Mouse (Mus musculus): Measurements from ENCODE around the gene Spi1. TPM values are rescaled to one million over a fixed set of nuclear protein-coding genes. Genes with fewer than 3 reads are reported as not detected.
"Not testable (repeated sequence)": the region's sequence is repeated elsewhere in the genome, so short reads cannot be mapped to it uniquely, and the experiment has no call there.

Gene Spi1
- total RNA-seq (2021) = 1 to 10 TPM; 7.8 to 7.9 TPM
- long read RNA-seq, experiment 1, transcript Spi1-201 (5 exons, 2,034 nt) = major isoform, 7 of 10 reads
- long read RNA-seq, experiment 1, partial matches to known transcripts = 1 of 10 reads
- long read RNA-seq, experiment 1, other reads (novel, unspliced or antisense) = 2 of 10 reads
- long read RNA-seq, experiment 2, transcript Spi1-201 (5 exons, 2,034 nt) = major isoform, 11 of 12 reads
- long read RNA-seq, experiment 2, partial matches to known transcripts = 0 of 12 reads
- long read RNA-seq, experiment 2, other reads (novel, unspliced or antisense) = 1 of 12 reads

GRCm38 (mm10) chr2:91081775-91082695, at the start of gene Spi1:
Gene Spi1, plus strand, starts transcription at chr2:91082390.
- no peak for DNase-seq (ENCODE audit: low spot score in 2 of 2)

DNA sequence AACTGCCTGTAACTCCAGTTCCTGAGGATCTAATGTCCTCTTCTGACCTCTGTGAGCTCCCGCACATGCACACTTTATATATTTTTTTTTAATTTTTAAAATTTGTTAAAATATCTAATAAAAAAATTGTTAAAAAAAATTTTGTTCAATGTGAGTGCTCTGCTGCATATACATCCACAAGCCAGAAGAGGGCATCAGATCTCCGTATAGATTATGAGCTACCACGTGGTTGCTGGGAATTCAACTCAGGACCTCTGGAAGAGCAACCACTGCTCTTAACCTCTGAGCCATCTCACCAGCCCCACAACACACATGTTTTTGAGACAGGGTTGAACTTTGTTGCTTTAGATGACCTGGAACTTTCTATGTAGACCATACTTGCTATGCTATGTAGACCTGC, 49.2 kb upstream of the Spi1 start:
- DNase-seq (ENCODE audit: low spot score in 2 of 2) = no peak

GRCm38 (mm10) chr2:91035385-91035784, 46.8 kb upstream of the Spi1 start, which contains the start of gene Rapsn:
Gene Rapsn, plus strand, starts transcription at chr2:91035620.
- DNase-seq (ENCODE audit: low spot score in 2 of 2) = peak; percentile 12 to 15

- no peak for DNase-seq (ENCODE audit: low spot score in 2 of 2)
Observed at GRCm38 (mm10) chr2:91041786-91042185, 40.4 kb upstream of the Spi1 start.

DNA sequence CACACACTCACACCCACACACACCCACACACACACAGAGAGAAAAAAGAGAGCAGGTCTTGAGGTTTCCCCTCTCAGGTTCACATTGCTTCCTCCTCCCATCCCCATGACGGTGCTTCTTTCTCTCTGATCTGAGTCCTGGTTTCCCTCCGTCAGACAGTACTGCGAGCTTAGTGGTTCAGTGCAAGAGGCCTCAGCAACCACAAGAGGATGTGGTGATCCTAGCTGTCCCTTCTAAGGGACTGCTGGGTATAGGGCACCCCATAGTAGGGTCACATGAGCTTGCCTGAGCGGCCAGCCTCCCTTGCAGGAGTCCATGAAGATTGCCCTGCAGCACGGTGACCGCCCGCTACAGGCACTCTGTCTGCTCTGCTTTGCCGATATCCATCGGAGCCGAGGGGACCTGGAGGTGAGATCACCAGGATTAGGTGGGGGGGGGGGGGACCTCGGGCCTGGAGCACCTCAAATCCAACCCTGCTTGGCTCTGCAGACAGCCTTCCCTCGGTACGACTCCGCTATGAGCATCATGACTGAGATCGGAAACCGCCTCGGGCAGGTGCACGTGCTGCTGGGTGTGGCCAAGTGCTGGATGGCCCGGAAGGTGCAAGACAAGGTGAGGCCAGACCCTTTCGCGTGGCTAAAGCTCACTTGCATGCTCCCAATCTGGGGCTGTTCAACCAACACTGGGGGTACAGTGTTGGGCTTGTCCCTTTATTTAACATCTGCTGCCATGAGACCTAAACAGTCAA, 39.4 kb upstream of the Spi1 start:
- no peak for DNase-seq (ENCODE audit: low spot score in 2 of 2)

- no peak for DNase-seq (ENCODE audit: low spot score in 2 of 2)
Observed at GRCm38 (mm10) chr2:91044727-91045126, 37.5 kb upstream of the Spi1 start.

DNA sequence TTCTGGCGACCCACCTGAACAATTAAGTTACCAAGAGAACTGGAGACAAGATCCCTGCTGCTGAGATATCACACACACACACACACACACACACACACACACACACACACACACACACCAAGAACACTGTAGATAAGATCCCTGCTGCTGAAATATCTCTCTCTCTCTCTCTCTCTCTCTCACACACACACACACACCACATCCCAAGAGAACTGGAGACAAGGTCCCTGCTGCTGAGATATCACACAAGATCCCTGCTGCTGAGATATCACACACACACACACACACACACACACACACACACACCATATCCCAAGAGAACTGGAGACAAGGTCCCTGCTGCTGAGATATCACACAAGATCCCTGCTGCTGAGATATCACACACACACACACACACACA, 36.4 kb upstream of the Spi1 start:
- not testable (repeated sequence) for DNase-seq (ENCODE audit: low spot score in 2 of 2)

DNA sequence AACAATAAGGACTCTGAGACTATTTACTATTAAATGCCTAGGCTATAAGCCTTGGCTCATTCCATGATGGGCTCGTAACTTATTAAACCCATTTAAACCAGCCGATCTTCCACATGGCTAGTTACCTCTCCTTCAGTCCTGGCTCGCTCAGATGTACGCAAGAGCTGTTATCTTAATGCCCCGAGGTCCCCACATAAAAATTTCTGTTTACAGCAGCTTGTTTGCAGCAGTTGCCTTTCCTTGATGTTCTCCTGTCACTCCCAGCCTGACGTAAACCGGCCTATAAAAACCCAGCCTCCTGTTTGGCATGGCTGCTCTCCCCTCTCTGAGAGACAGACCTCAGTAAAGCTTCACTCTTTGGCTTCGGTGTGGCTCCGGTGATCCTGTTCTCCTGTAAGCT, 34.8 kb upstream of the Spi1 start:
- no peak for DNase-seq (ENCODE audit: low spot score in 2 of 2)

DNA sequence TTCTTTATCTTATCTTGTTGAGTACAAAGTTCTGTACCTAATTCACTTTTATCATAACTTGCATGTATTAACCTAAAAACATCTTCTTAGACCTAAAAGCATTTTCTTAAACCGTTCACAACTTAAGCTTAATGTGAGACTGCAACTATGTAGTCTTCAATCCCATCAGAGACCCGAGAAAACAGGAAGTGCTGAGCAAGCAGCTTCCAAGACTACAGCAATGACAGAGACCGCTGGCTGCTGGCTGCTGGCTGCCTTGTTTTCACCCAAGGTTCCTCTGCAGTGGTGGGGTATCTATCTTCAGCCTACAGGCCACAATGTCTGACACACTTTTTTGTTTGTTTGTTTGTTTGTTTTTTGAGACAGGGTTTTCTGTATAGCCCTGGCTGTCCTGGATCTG, 30.3 kb upstream of the Spi1 start:
- no peak for DNase-seq (ENCODE audit: low spot score in 2 of 2)

- no peak for DNase-seq (ENCODE audit: low spot score in 2 of 2)
Observed at GRCm38 (mm10) chr2:91052752-91053151, 29.4 kb upstream of the Spi1 start.

GRCm38 (mm10) chr2:91053181-91053933, 28.8 kb upstream of the Spi1 start:
- DNase-seq (ENCODE audit: low spot score in 2 of 2) = no peak

GRCm38 (mm10) chr2:91053934-91054382, 28.2 kb upstream of the Spi1 start, which contains the start of gene Psmc3:
Gene Psmc3, plus strand, starts transcription at chr2:91054009.
- DNase-seq (ENCODE audit: low spot score in 2 of 2) = peak; percentile 89 to 93

- DNase-seq (ENCODE audit: low spot score in 2 of 2) = no peak
Observed at GRCm38 (mm10) chr2:91058435-91058834, 23.8 kb upstream of the Spi1 start.

DNA sequence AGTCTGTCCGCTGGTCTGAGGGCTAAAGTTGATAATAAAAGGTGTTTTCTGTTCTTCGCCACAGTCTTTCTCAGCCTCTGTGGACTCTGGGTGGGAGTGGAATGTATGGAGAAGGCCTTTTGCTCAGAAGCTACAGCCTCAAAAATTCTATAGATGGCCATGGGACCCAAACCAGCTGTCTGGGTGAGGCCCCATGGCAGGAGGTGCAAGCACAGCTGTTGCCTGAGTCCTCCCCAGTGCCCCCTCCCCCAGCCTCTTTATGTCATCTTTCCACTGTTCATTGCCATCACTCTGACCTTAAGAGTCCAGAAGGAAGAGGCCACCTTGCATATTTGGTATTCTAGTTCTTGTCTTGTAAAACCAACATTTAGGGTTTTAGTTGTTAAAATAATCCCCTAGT, 22.8 kb upstream of the Spi1 start:
- DNase-seq (ENCODE audit: low spot score in 2 of 2) = no peak

- DNase-seq (ENCODE audit: low spot score in 2 of 2) = no peak
Observed at GRCm38 (mm10) chr2:91060544-91061355, 21.4 kb upstream of the Spi1 start.

DNA sequence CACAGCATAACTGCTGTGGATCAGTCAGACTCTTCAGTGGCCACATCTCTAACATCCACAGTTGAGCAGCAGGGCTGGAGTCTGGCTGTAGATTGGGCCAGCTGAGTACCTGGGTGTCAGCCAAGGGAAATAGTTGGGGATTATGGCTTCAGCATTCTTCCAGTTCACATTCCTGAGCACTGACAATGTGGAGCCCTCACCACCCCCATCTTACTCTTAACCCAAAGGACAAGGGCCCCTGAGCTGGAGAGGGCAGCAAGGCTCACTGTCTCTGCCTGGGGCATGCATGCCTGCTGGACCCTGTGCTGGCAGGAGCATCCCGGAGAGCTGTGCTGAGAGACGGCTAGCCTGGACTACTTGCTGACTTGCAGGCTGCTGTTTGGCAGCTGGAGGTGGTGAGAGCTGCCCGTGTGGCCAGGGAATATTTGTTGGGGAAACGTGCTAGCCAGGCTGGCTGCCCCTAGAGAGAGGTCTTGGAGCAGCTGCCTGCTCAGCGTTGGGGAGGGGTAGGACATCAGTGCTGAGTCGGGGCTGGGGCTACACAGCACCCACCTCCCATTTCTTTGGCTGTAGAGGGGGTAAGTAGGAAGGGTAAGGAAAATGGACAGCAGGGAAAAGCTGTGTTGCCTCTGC, 20.2 kb upstream of the Spi1 start:
- no peak for DNase-seq (ENCODE audit: low spot score in 2 of 2)

DNA sequence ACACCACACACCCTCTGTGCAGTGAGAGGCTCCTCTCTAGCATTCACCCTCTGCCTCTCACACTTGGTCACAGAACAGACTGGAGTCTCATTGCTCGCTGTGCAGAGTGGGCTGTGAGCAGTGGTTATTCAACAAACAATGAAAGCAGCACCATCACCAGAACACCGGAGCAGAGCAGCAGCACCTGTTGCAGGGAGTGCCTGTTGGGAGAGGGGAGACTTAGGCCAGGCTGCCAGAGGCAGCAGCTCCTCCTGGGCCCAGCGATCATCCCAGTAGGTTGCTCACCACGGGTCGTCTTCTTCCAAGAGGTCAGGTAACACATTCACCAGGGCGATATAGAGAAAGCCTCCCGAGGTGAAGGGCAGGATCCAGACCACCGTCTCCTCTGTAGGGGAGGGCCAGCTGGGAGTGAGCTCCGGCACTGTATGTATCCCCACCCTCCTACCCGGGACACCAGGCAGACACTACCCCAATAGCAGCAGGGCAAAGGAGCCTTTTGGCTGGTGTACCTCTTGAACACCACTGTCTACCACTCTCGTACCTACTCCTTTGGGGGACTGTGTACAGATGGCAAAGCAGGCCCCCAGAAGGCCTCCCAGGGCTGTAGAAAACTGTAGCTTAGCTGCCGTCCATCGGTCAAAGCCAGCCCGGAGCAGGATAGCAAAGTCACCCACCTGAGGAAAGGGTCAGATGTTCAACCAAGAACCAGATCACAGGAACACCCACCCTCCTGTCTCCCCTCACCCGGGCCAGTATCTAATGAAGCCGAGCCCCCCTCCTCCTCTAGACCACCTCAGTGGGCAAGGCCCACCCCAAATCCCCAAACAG, 19.2 kb upstream of the Spi1 start:
- DNase-seq (ENCODE audit: low spot score in 2 of 2) = no peak

DNA sequence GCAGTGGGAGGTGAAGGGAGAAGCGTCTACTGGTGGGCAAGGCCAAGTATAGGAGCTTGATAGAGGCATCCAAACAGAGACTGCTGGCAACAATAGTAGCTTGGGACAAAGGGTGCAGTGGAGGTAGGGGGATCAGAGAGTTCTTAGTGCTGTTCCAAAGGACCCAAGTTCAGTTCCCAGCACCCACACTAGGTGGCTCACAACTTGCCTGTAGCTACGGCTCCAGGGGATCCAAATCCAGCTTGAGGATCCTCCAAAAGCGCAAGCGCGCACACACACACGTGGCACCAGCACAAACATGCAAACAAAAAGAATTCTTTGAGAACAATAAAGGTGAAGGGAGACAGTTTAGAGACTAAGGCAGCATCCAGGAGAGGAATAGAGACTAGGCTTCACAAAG, 18.0 kb upstream of the Spi1 start:
- DNase-seq (ENCODE audit: low spot score in 2 of 2) = no peak

Data from adrenal gland, postnatal 4 days (tissue).